Mouse (Mus musculus) adipocyte (in vitro differentiated cells): ENCODE data around the gene Aasdh.
A peak's percentile ranks its signal among the peaks of the same experiment; 100 is the strongest.
"Not testable (repeated sequence)": the region's sequence is repeated elsewhere in the genome, so short reads cannot be mapped to it uniquely, and the experiment has no call there.

Source experiments
- DNase-seq: peaks from one replicate; pipeline ENCODE4 v3.0.0-alpha.2; 2016; ENCODE audit warnings: low spot score

The Aasdh gene

GRCm38 (mm10) chr5:76905405-76906154 is at the start of gene Aasdh:
Gene Aasdh, minus strand, starts transcription at chr5:76905514.
- peak; percentile 97 for DNase-seq

GRCm38 (mm10) chr5:76954271-76954900 is 49.1 kb upstream of the Aasdh start:
- no peak for DNase-seq

GRCm38 (mm10) chr5:76953794-76954193 is 48.5 kb upstream of the Aasdh start:
- DNase-seq: no peak

GRCm38 (mm10) chr5:76952112-76953040 is 47.1 kb upstream of the Aasdh start:
- DNase-seq: peak; percentile 57

GRCm38 (mm10) chr5:76951106-76952027 is 46.1 kb upstream of the Aasdh start, which contains the start of the genes Paics and Ppat:
Gene Paics, plus strand, starts transcription at chr5:76951307.
Gene Ppat, minus strand, starts transcription at chr5:76951578.
- DNase-seq: peak; percentile 100

- DNase-seq: peak; percentile 56
Measured at GRCm38 (mm10) chr5:76950343-76951105, 45.2 kb upstream of the Aasdh start.

- no peak for DNase-seq
Measured at GRCm38 (mm10) chr5:76947758-76948157, 42.4 kb upstream of the Aasdh start.

- DNase-seq: no peak
Measured at GRCm38 (mm10) chr5:76947142-76947541, 41.8 kb upstream of the Aasdh start.

GRCm38 (mm10) chr5:76945678-76946033 is 40.3 kb upstream of the Aasdh start:
- no peak for DNase-seq

GRCm38 (mm10) chr5:76944965-76945677 is 39.8 kb upstream of the Aasdh start:
- DNase-seq: no peak

- DNase-seq: no peak
Measured at GRCm38 (mm10) chr5:76942505-76942904, 37.2 kb upstream of the Aasdh start.

GRCm38 (mm10) chr5:76941975-76942374 is 36.7 kb upstream of the Aasdh start:
- no peak for DNase-seq

GRCm38 (mm10) chr5:76939717-76940116 is 34.4 kb upstream of the Aasdh start:
- no peak for DNase-seq

GRCm38 (mm10) chr5:76929180-76929877 is 24.0 kb upstream of the Aasdh start:
- DNase-seq: peak; percentile 72

- DNase-seq: peak; percentile 96
Measured at GRCm38 (mm10) chr5:76928124-76928832, 23.0 kb upstream of the Aasdh start.

- no peak for DNase-seq
Measured at GRCm38 (mm10) chr5:76924296-76924695, 19.0 kb upstream of the Aasdh start.

- DNase-seq: peak; percentile 81
Measured at GRCm38 (mm10) chr5:76923428-76923827, 18.1 kb upstream of the Aasdh start.

- no peak for DNase-seq
Measured at GRCm38 (mm10) chr5:76922833-76923232, 17.5 kb upstream of the Aasdh start.

GRCm38 (mm10) chr5:76912522-76912921 is 7.2 kb upstream of the Aasdh start:
- DNase-seq: not testable (repeated sequence)
